Mouse (Mus musculus) v-Abl transformed pro-B cells (cell line): ENCODE measurements at regions not wholly inside any gene's neighbourhood (a gene's known extent, or its start where the extent isn't known, plus 50 kb on each side); places are given as distances from the start of the nearest gene placed in this dataset.

ENCODE experiments used
- in situ Hi-C, 2 experiments: fragments of 400-800 bp; cut with MboI; formaldehyde crosslinking; loops; one replicate each; pipeline ENCODE4 v1.15.1; 2025; ENCODE audit not compliant: unreplicated experiment in 2 of 2

GRCm38 (mm10) chr9:88065057-88065456 is 261.9 kb upstream of the Nt5e start:
- in situ Hi-C loops = no loop called here

GRCm38 (mm10) chr9:88065777-88066176 is 261.2 kb upstream of the Nt5e start:
- in situ Hi-C loops = no loop called here

- in situ Hi-C loops = no loop called here
These were observed 258.7 kb upstream of the Nt5e start for GRCm38 (mm10) chr9:88068322-88068721.

GRCm38 (mm10) chr9:88068881-88069304 is 258.1 kb upstream of the Nt5e start:
- in situ Hi-C loops = no loop called here

GRCm38 (mm10) chr9:88069834-88070233 is 257.2 kb upstream of the Nt5e start:
- in situ Hi-C loops = no loop called here

GRCm38 (mm10) chr9:88073165-88073564 is 253.8 kb upstream of the Nt5e start:
- in situ Hi-C loops = no loop called here

GRCm38 (mm10) chr9:88073579-88073978 is 253.4 kb upstream of the Nt5e start:
- in situ Hi-C loops = no loop called here

- in situ Hi-C loops = no loop called here
These were observed 244.0 kb upstream of the Nt5e start for GRCm38 (mm10) chr9:88082931-88083479.

- in situ Hi-C loops = no loop called here
These were observed 241.7 kb upstream of the Nt5e start for GRCm38 (mm10) chr9:88085181-88085816.

- in situ Hi-C loops = no loop called here
These were observed 241.1 kb upstream of the Nt5e start for GRCm38 (mm10) chr9:88085866-88086265.

GRCm38 (mm10) chr9:88091781-88092527 is 235.0 kb upstream of the Nt5e start:
- in situ Hi-C loops = no loop called here

GRCm38 (mm10) chr9:88092561-88092960 is 234.4 kb upstream of the Nt5e start:
- in situ Hi-C loops = no loop called here

GRCm38 (mm10) chr9:88113094-88113493 is 213.9 kb upstream of the Nt5e start:
- in situ Hi-C loops = no loop called here

GRCm38 (mm10) chr9:88120536-88120935 is 206.5 kb upstream of the Nt5e start:
- in situ Hi-C loops = no loop called here

GRCm38 (mm10) chr9:88120963-88121570 is 205.9 kb upstream of the Nt5e start:
- in situ Hi-C loops = no loop called here

GRCm38 (mm10) chr9:88124322-88125005 is 202.5 kb upstream of the Nt5e start:
- in situ Hi-C loops = no loop called here

- in situ Hi-C loops = no loop called here
These were observed 163.8 kb upstream of the Nt5e start for GRCm38 (mm10) chr9:88163025-88163780.

- in situ Hi-C loops = no loop called here
These were observed 149.3 kb upstream of the Nt5e start for GRCm38 (mm10) chr9:88177575-88178254.

- in situ Hi-C loops = no loop called here
These were observed 145.6 kb upstream of the Nt5e start for GRCm38 (mm10) chr9:88181189-88181994.
